Mouse (Mus musculus) cerebellum, adult 9-11 months (tissue): ENCODE results near the gene Cldn6.

ENCODE experiments used
- DNase-seq: peaks from one replicate; pipeline ENCODE4 v3.0.0; 2022

Cldn6 gene

GRCm38 (mm10) chr17:23679127-23679835 is at the start of gene Cldn6:
TSS of gene Cldn6 (plus strand) at chr17:23679249.
- peak; percentile 58 for DNase-seq

GRCm38 (mm10) chr17:23630195-23631020 is 48.6 kb upstream of the Cldn6 start:
- peak; percentile 75 for DNase-seq

- DNase-seq: no peak
Observed at GRCm38 (mm10) chr17:23631241-23631640, 47.8 kb upstream of the Cldn6 start.

GRCm38 (mm10) chr17:23644613-23645495 is 34.2 kb upstream of the Cldn6 start, which contains the start of gene Mmp25:
TSS of gene Mmp25 (minus strand) at chr17:23645277.
- no peak for DNase-seq

- no peak for DNase-seq
Observed at GRCm38 (mm10) chr17:23645894-23646293, 33.2 kb upstream of the Cldn6 start.

GRCm38 (mm10) chr17:23651363-23651762 is 27.7 kb upstream of the Cldn6 start:
- no peak for DNase-seq

- DNase-seq: no peak
Observed at GRCm38 (mm10) chr17:23653324-23653723, 25.7 kb upstream of the Cldn6 start.

GRCm38 (mm10) chr17:23654001-23654400 is 25.0 kb upstream of the Cldn6 start:
- no peak for DNase-seq

- no peak for DNase-seq
Observed at GRCm38 (mm10) chr17:23654410-23654809, 24.6 kb upstream of the Cldn6 start.

GRCm38 (mm10) chr17:23658450-23658849 is 20.6 kb upstream of the Cldn6 start:
- DNase-seq: no peak

- DNase-seq: peak; percentile 57
Observed at GRCm38 (mm10) chr17:23660117-23660875, 18.8 kb upstream of the Cldn6 start, which contains the start of gene Bicdl2. TSS of gene Bicdl2 (plus strand) at chr17:23660506.

- peak; percentile 8 for DNase-seq
Observed at GRCm38 (mm10) chr17:23660876-23661200, 18.2 kb upstream of the Cldn6 start.

GRCm38 (mm10) chr17:23661526-23661925 is 17.5 kb upstream of the Cldn6 start:
- DNase-seq: peak; percentile 15

- DNase-seq: peak; percentile 29
Observed at GRCm38 (mm10) chr17:23664556-23665021, 14.5 kb upstream of the Cldn6 start.

GRCm38 (mm10) chr17:23665511-23665910 is 13.5 kb upstream of the Cldn6 start:
- peak; percentile 14 for DNase-seq

- peak; percentile 62 for DNase-seq
Observed at GRCm38 (mm10) chr17:23670516-23671074, 8.5 kb upstream of the Cldn6 start.

GRCm38 (mm10) chr17:23671519-23671918 is 7.5 kb upstream of the Cldn6 start:
- DNase-seq: no peak

- peak; percentile 61 for DNase-seq
Observed at GRCm38 (mm10) chr17:23672761-23673160, 6.3 kb upstream of the Cldn6 start.

GRCm38 (mm10) chr17:23673424-23674073 is 5.5 kb upstream of the Cldn6 start, which contains the start of the genes Hcfc1r1 and Thoc6:
TSS of gene Hcfc1r1 (plus strand) at chr17:23673596.
TSS of gene Thoc6 (minus strand) at chr17:23673882.
- DNase-seq: peak; percentile 98

- peak; percentile 81 for DNase-seq
Observed at GRCm38 (mm10) chr17:23674271-23674952, 4.6 kb upstream of the Cldn6 start.
